Mouse (Mus musculus): Measurements from ENCODE around the gene Plaa. TPM values are rescaled to one million over a fixed set of nuclear protein-coding genes. Genes with fewer than 3 reads are reported as not detected.
A peak's percentile ranks its signal among the peaks of the same experiment; 100 is the strongest.

Gene Plaa
- total RNA-seq, 1 experiment: 102 TPM

- no peak for DNase-seq (ENCODE audit: low read depth, low spot score)
- in situ Hi-C loops (cut with MboI; ENCODE audit: low sequenced_read_pairs in 2 of 2, unreplicated experiment in 2 of 2): no loop called here
- TF ChIP-seq ZNF384 (IDR thresholded peaks at IDR 0.05; ENCODE audit: low read depth, low read length) (no peak), MAFK (IDR thresholded peaks at IDR 0.05; ENCODE audit: insufficient read depth, low read depth, low read length) (no peak), HCFC1 (IDR thresholded peaks at IDR 0.05; ENCODE audit: borderline replicate concordance, insufficient read depth, low read length) (no peak), ZC3H11A (IDR thresholded peaks at IDR 0.05; ENCODE audit: borderline replicate concordance, low read depth, low read length) (no peak), CHD2 (IDR thresholded peaks at IDR 0.05; ENCODE audit: low read depth, low read length) (no peak)
Measured at GRCm38 (mm10) chr4:94561954-94562648, 40.9 kb downstream of the Plaa start.

GRCm38 (mm10) chr4:94560316-94560715 lies 42.7 kb downstream of the Plaa start:
- no peak for DNase-seq (ENCODE audit: low read depth, low spot score)
- Histone ChIP-seq H3K27ac (ENCODE audit: insufficient read depth, low read depth, low read length, poor library complexity, severe bottlenecking) (no peak overlapping the region), H3K9ac (ENCODE audit: insufficient read depth, low read depth, low read length, poor library complexity, severe bottlenecking) (no peak overlapping the region), H3K9me3 (ENCODE audit: control insufficient read depth, insufficient read depth, low read depth, low read length) (no peaks in the 10 kb centered on the region), H3K4me1 (ENCODE audit: control insufficient read depth in 2 of 2, insufficient read depth in 2 of 2, low read length in 2 of 2, poor library complexity in 1 of 2) (peaks cover 0 to 4% of the 10 kb centered on the region in 2 experiments; a peak in 1 of 4 replicates), H3K4me3 (ENCODE audit: insufficient read depth in 1 of 2, low read depth in 1 of 2, low read length in 2 of 2, poor library complexity in 1 of 2, severe bottlenecking in 1 of 2) (no peak overlapping the region), H3K36me3 (ENCODE audit: control insufficient read depth, insufficient read depth, low read length, poor library complexity, severe bottlenecking) (no peaks in the 10 kb centered on the region)
- in situ Hi-C loops (cut with MboI; ENCODE audit: low sequenced_read_pairs in 2 of 2, unreplicated experiment in 2 of 2): no loop called here
- TF ChIP-seq HCFC1 (IDR thresholded peaks at IDR 0.05; ENCODE audit: borderline replicate concordance, insufficient read depth, low read length) (no peak), ZC3H11A (IDR thresholded peaks at IDR 0.05; ENCODE audit: borderline replicate concordance, low read depth, low read length) (no peak), ZNF384 (IDR thresholded peaks at IDR 0.05; ENCODE audit: low read depth, low read length) (no peak)

More at GRCm38 (mm10) chr4:94561954-94562648, 40.9 kb downstream of the Plaa start:
- H3K36me3 ChIP-seq (ENCODE audit: control insufficient read depth, insufficient read depth, low read length, poor library complexity, severe bottlenecking): no peaks in the 10 kb centered on the region; the same call in 1 of the 2 replicates
- H3K9ac ChIP-seq (ENCODE audit: insufficient read depth, low read depth, low read length, poor library complexity, severe bottlenecking): no peak overlapping the region
- no peaks in the 10 kb centered on the region for H3K4me1 ChIP-seq (ENCODE audit: control insufficient read depth in 2 of 2, insufficient read depth in 2 of 2, low read length in 2 of 2, poor library complexity in 1 of 2)
- H3K9me3 ChIP-seq (ENCODE audit: control insufficient read depth, insufficient read depth, low read depth, low read length): no peaks in the 10 kb centered on the region
- no peak overlapping the region for H3K27ac ChIP-seq (ENCODE audit: insufficient read depth, low read depth, low read length, poor library complexity, severe bottlenecking)
- H3K4me3 ChIP-seq (ENCODE audit: insufficient read depth in 1 of 2, low read depth in 1 of 2, low read length in 2 of 2, poor library complexity in 1 of 2, severe bottlenecking in 1 of 2): no peak overlapping the region

GRCm38 (mm10) chr4:94559266-94559665 lies 43.8 kb downstream of the Plaa start:
- no peak for DNase-seq (ENCODE audit: low read depth, low spot score)
- Histone ChIP-seq H3K4me3 (ENCODE audit: insufficient read depth in 1 of 2, low read depth in 1 of 2, low read length in 2 of 2, poor library complexity in 1 of 2, severe bottlenecking in 1 of 2) (no peak overlapping the region), H3K9ac (ENCODE audit: insufficient read depth, low read depth, low read length, poor library complexity, severe bottlenecking) (no peak overlapping the region), H3K4me1 (ENCODE audit: control insufficient read depth in 2 of 2, insufficient read depth in 2 of 2, low read length in 2 of 2, poor library complexity in 1 of 2) (peaks cover 0 to 4% of the 10 kb centered on the region in 2 experiments; a peak in 2 of 4 replicates), H3K36me3 (ENCODE audit: control insufficient read depth, insufficient read depth, low read length, poor library complexity, severe bottlenecking) (no peaks in the 10 kb centered on the region), H3K27ac (ENCODE audit: insufficient read depth, low read depth, low read length, poor library complexity, severe bottlenecking) (no peak overlapping the region), H3K9me3 (ENCODE audit: control insufficient read depth, insufficient read depth, low read depth, low read length) (no peaks in the 10 kb centered on the region)
- in situ Hi-C loops (cut with MboI; ENCODE audit: low sequenced_read_pairs in 2 of 2, unreplicated experiment in 2 of 2): no loop called here
- no peak for TF ChIP-seq ZC3H11A (IDR thresholded peaks at IDR 0.05; ENCODE audit: borderline replicate concordance, low read depth, low read length)
- TF ChIP-seq HCFC1 (IDR thresholded peaks at IDR 0.05; ENCODE audit: borderline replicate concordance, insufficient read depth, low read length): no peak
- no peak for TF ChIP-seq ZNF384 (IDR thresholded peaks at IDR 0.05; ENCODE audit: low read depth, low read length)
- TF ChIP-seq MAFK (IDR thresholded peaks at IDR 0.05; ENCODE audit: insufficient read depth, low read depth, low read length): no peak
- no peak for TF ChIP-seq CHD2 (IDR thresholded peaks at IDR 0.05; ENCODE audit: low read depth, low read length)

GRCm38 (mm10) chr4:94557145-94557544 lies 45.9 kb downstream of the Plaa start:
- no peak overlapping the region for H3K9ac ChIP-seq (ENCODE audit: insufficient read depth, low read depth, low read length, poor library complexity, severe bottlenecking)
- peak overlapping the region in 1 of 2 experiments; percentile 76; a peak in 2 of 4 replicates for H3K4me3 ChIP-seq (ENCODE audit: insufficient read depth in 1 of 2, low read depth in 1 of 2, low read length in 2 of 2, poor library complexity in 1 of 2, severe bottlenecking in 1 of 2)
- no peaks in the 10 kb centered on the region for H3K9me3 ChIP-seq (ENCODE audit: control insufficient read depth, insufficient read depth, low read depth, low read length)
- H3K4me1 ChIP-seq (ENCODE audit: control insufficient read depth in 2 of 2, insufficient read depth in 2 of 2, low read length in 2 of 2, poor library complexity in 1 of 2): peaks cover 0 to 4% of the 10 kb centered on the region in 2 experiments; a peak in 2 of 4 replicates
- H3K27ac ChIP-seq (ENCODE audit: insufficient read depth, low read depth, low read length, poor library complexity, severe bottlenecking): no peak overlapping the region
- in situ Hi-C loops (cut with MboI; ENCODE audit: low sequenced_read_pairs in 2 of 2, unreplicated experiment in 2 of 2): no loop called here
- no peaks in the 10 kb centered on the region for H3K36me3 ChIP-seq (ENCODE audit: control insufficient read depth, insufficient read depth, low read length, poor library complexity, severe bottlenecking)
- DNase-seq (ENCODE audit: low read depth, low spot score): no peak
- TF ChIP-seq MAFK (IDR thresholded peaks at IDR 0.05; ENCODE audit: insufficient read depth, low read depth, low read length) (no peak), CHD2 (IDR thresholded peaks at IDR 0.05; ENCODE audit: low read depth, low read length) (no peak), ZC3H11A (IDR thresholded peaks at IDR 0.05; ENCODE audit: borderline replicate concordance, low read depth, low read length) (no peak), HCFC1 (IDR thresholded peaks at IDR 0.05; ENCODE audit: borderline replicate concordance, insufficient read depth, low read length) (no peak)
